Mouse (Mus musculus): Measurements from ENCODE around the gene Ptprcap. TPM values are rescaled to one million over a fixed set of nuclear protein-coding genes. Genes with fewer than 3 reads are reported as not detected.
"Not testable (repeated sequence)": the region's sequence is repeated elsewhere in the genome, so short reads cannot be mapped to it uniquely, and the experiment has no call there.

Ptprcap gene
- total RNA-seq (2021) = 1 to 10 TPM; 2.0 to 2.2 TPM

DNA sequence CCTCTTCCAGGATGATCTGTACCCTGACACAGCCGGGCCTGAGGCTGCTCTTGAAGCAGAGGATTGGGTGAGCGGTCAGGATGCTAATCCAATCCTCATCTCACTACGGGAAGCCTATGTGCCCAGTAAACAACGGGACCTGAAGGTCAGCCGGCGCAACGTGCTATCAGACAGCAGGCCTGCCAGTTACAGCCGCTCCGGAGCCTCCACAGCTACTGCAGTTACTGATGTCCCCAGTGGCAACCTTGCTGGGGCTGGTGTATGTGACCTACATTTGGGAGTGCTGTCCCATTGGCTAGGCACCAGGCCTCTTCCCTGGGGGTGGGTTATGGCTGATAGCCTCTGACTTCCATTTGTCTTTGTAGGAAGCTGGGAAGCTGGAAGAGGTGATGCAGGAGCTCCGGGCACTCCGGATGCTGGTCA, at the start of gene Ptprcap:
Ptprcap (plus strand) TSS at position 373 of the 423 bp plus-strand sequence.
- DNase-seq = no peak

GRCm38 (mm10) chr19:4103792-4104191, 49.6 kb upstream of the Ptprcap start:
- DNase-seq = no peak

GRCm38 (mm10) chr19:4104675-4105194, 48.7 kb upstream of the Ptprcap start:
- DNase-seq = no peak

DNA sequence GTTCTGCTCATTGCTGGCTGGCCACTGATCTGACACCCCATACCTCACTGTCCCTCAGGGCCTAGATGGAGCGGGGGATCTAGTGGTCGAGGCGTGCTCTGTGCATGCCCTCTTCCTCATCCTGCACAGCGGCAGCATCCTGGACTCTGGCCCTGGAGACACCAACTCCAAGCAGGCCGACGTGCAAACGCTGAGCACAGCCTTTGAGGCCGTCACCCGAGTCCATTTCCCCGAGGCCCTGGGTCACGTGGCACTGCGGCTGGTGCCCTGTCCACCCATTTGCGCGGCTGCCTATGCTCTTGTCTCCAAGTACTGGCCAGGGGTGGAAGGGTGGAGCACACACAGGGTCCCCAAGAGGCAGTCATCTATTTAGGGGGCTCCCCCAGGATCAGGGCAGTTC, 46.8 kb upstream of the Ptprcap start:
- DNase-seq = no peak

- DNase-seq = no peak
These were observed 44.9 kb upstream of the Ptprcap start for GRCm38 (mm10) chr19:4108535-4108934.

- no peak for DNase-seq
These were observed 41.1 kb upstream of the Ptprcap start for GRCm38 (mm10) chr19:4112063-4112960.

DNA sequence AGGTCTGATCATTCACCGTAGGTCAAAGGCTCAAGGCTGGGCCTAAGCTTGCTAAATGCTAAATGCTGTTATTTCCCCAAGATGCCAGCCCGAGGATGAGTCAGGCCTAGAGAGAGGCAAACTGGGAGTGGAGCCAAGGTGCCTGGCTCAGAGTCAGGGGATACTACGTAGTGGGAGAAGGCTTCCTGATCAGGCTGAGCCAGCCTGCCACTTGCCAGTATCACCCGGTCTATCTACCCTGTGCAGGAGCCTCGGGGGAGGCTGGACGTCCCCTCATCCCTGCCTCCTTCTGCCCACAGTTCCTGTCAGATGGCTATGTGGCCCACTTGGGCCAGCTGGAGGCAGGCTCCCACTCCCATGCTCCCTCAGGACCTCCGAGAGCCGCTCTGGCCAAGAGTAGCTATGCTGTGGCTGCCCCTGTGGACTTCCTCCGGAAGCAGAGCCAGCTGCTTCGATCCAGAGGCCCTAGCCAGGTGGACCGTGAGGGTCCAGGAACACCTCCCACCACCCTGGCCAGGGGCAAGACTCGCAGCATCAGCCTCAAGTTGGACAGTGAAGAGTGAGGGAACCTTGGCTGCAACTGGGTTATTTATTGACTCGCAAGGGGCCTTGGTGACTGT, 40.1 kb upstream of the Ptprcap start:
- peak; percentile 83 for DNase-seq

GRCm38 (mm10) chr19:4113806-4114230, 39.6 kb upstream of the Ptprcap start:
- DNase-seq = no peak

- DNase-seq = no peak
These were observed 38.9 kb upstream of the Ptprcap start for GRCm38 (mm10) chr19:4114551-4114950.

- DNase-seq = no peak
These were observed 38.3 kb upstream of the Ptprcap start for GRCm38 (mm10) chr19:4115144-4115543.

DNA sequence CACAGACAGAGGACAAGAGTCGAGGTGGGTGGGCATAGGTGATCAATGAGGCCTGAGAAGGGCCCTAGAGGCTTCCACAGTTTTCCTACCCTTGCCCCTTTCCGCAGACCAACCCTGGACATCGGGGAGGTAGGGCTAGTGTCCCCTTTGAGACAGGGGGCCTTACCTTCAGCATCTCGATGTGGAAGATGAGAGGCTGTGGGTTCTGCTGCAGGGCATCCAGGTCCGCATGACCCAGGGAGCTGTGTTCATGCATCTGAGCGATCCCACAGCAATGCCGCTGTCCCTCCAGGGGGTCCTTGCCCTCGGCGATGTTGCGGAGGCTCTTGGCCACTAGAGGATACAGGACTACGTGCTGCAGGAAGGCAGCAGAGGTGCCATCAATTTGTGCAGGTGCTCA, 37.6 kb upstream of the Ptprcap start:
- no peak for DNase-seq

GRCm38 (mm10) chr19:4117006-4117405, 36.4 kb upstream of the Ptprcap start:
- no peak for DNase-seq

- DNase-seq = no peak
These were observed 35.1 kb upstream of the Ptprcap start for GRCm38 (mm10) chr19:4118350-4118749.

DNA sequence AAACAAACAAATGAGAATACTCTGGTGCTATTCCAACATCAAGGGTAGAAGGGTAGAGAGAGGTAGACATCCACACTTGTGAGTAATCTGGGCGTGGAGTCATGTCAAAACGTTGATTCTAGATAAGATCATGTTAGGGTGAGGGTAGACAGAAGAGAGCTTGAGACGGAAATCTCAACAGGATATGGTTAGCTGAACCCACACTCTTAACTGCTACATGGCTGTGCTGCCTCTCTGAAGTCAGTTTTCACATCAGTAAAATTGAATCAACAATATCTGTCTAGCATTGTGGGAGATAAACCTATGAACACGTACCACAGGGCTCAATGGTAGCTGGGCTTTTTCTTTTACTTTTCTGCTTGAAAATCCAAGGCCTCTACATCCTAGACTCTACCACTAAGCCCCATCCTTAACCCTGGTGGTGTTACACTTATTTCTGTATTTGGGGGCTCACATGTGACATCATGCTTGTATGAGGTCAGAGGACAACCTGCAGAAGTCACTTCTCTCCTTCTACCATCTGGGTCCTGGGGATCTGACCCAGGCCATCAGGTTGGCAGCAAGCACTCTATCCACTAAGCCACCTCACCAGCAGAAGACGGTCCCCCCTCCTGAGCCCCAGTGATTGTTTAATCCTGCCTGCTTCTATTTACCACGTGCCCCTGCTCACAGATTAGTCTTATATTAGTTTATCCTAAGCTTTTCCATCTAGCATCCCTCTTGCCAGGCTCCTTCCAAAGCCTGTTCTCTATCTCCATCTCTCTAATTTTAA, 33.5 kb upstream of the Ptprcap start:
- DNase-seq = no peak

GRCm38 (mm10) chr19:4120496-4120895, 32.9 kb upstream of the Ptprcap start:
- DNase-seq = no peak

DNA sequence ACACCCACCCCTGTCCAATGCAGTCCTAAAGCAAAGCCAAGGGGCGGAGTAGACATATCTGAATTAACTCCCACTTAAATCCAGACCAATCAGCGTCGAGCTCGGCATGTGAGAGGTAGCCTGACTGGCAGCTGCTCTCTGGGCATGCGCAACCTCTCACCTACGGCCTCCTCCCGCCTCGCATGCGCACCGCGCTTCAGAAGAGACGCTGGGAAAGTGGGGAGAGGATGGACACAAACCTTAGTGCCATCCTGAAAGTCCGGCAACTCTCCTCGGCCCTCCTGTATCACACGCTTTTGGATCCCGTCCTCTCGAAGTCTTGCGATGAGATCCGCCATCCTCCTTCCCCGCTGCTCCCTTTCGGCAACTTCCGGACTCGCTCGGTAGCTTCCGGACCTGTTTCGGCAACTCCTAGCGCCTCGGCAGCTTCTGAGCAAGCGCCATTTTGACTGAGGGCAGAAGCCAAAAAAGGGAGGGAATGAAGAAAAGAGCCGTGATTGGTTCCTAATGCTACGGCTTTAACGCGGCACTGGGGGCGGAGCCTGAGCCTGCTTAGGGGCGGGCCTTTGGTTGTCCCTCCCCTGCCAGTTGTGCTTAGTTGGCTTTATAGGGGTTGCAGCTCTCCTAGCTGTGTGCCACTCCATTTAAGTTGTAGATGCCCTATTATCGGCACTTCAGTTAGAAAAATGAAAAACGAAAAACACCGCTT, 32.2 kb upstream of the Ptprcap start:
- peak; percentile 99 for DNase-seq

DNA sequence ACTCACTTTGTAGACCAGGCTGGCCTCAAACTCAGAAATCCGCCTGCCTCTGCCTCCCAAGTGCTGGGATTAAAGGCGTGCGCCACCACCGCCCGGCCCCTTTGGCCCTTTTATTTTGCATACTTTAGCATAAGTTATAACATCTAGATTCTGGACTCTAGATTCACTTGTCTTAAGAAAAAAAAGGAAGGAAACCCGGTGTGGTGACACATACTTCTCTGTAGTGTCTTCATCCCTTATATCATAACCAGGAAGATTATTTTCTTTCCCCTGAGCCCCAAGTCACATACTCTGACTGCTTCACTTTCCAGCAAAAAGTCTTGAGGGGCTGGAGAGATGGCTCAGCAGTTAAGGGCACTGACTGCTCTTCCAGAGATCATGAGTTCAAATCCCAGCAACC, 31.5 kb upstream of the Ptprcap start:
- DNase-seq = not testable (repeated sequence)

- no peak for DNase-seq
These were observed 30.7 kb upstream of the Ptprcap start for GRCm38 (mm10) chr19:4122411-4123370.

DNA sequence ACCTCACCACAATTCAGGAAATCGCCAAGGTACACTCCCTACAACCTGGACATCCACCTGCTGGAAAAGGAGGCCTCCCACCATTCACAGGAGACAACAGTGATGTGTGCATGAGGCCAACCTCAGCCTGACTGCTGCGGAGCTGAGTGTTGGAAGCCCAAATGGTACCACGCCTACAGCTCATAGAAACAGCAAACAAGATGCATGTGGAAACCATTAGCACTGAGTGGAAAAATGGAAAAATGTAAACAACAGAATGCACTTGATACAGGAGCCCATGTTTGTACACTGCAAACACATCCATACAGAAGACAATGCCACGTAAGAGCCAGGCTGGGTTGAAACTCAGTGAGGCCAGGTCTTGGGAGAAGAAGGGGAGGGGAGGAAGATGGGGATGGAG, 29.0 kb upstream of the Ptprcap start:
- no peak for DNase-seq

- not testable (repeated sequence) for DNase-seq
These were observed 28.1 kb upstream of the Ptprcap start for GRCm38 (mm10) chr19:4125268-4125667.

All from heart, postnatal 4 days (tissue).